Mouse (Mus musculus) hindbrain, embryonic 15.5 days (tissue): ENCODE results near the gene Stx12. TPM values are rescaled to one million over a fixed set of nuclear protein-coding genes. Genes with fewer than 3 reads are reported as not detected.

Source experiments
- ATAC-seq: fragments of 200-750 bp; cut with Nextera tagmentation; 2 replicates; pipeline ENCODE4 v1.8.0; 2017; ENCODE audit warnings: low read depth, moderate number of reproducible peaks, moderate TSS enrichment; ENCODE audit not compliant: low FRiP score
- H3K27ac ChIP-seq: fragments of 300-500 bp; sonication (generic); replicated peaks from 2 replicates; pipeline ENCODE4 v1.5.1; 2015; ENCODE audit warnings: mild to moderate bottlenecking, inconsistent platforms
- H3K27me3 ChIP-seq: fragments of 300-500 bp; sonication (generic); 2 replicates; pipeline ENCODE4 v1.6.1; 2015; ENCODE audit warnings: control low read depth, inconsistent platforms
- H3K36me3 ChIP-seq: fragments of 300-500 bp; sonication (generic); 2 replicates; pipeline ENCODE4 v1.6.1; 2015; ENCODE audit warnings: control low read depth, inconsistent platforms
- H3K4me1 ChIP-seq: fragments of 300-500 bp; sonication (generic); replicated peaks from 2 replicates; pipeline ENCODE4 v1.6.1; 2015; ENCODE audit warnings: control low read depth, inconsistent platforms
- H3K4me2 ChIP-seq: fragments of 300-500 bp; sonication (generic); 2 replicates; pipeline ENCODE4 v1.6.1; 2015; ENCODE audit warnings: moderate library complexity, mild to moderate bottlenecking, inconsistent platforms
- H3K4me3 ChIP-seq: fragments of 300-500 bp; sonication (generic); 2 replicates; pipeline ENCODE4 v1.5.1; 2015; ENCODE audit warnings: mild to moderate bottlenecking, inconsistent platforms
- H3K9ac ChIP-seq: fragments of 300-500 bp; sonication (generic); 2 replicates; pipeline ENCODE4 v1.6.1; 2015; ENCODE audit warnings: inconsistent platforms
- H3K9me3 ChIP-seq: fragments of 300-500 bp; sonication (generic); 2 replicates; pipeline ENCODE4 v1.6.1; 2016; ENCODE audit warnings: control low read depth, inconsistent platforms
- WGBS: fragments of 180-500 bp; shearing (Covaris S2); methylation state at CpG from one replicate; pipeline ENCODE4 v1.1.7; 2015; 5-methylcytosine and 5-hydroxymethylcytosine counted together
- polyA plus RNA-seq: library from polyadenylated mRNA; unstranded; fragments of >200 nt; fragmentation: Nextera tagmentation; extraction: Ambion mirVana; gene quantifications from 2 replicates; pipeline ENCODE4 v1.2.1, GENCODE M21; 2015

Stx12 gene
- polyA plus RNA-seq, 1 experiment from 2014 or later = 145 TPM

- Histone ChIP-seq H3K9ac (no peak overlapping the region), H3K27ac (no peak overlapping the region), H3K9me3 (no peaks in the 10 kb centered on the region), H3K36me3 (no peaks in the 10 kb centered on the region), H3K4me1 (no peaks in the 10 kb centered on the region), H3K27me3 (no peaks in the 10 kb centered on the region), H3K4me2 (no peak overlapping the region), H3K4me3 (no peak overlapping the region)
- ATAC-seq = no peak
- 86% methylated on average over 5 of the region's 5 CpGs for WGBS
These were observed 79.2 kb downstream of the Stx12 start for GRCm38 (mm10) chr4:132805146-132805545.

DNA sequence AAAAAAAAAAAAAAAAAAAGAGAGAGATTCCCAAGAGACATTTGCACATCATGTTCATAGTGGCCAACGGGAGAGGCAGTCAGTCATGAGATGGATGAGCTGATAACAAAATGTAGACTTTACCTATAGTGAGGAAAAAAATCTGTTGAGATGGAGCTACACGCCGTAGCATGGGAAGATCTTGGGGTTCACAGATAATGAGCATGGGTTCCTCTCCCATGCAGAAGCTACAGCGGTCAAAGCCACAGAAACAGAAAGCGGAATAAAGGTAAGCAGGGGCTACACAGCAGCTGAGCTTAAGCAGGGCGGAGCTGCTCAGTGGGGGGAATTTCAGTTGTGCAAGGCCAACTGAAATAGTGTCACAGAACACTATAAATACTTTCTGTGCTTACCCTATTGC lies 80.0 kb downstream of the Stx12 start:
- Histone ChIP-seq H3K4me2 (no peak overlapping the region), H3K9me3 (no peaks in the 10 kb centered on the region), H3K36me3 (no peaks in the 10 kb centered on the region), H3K27me3 (no peaks in the 10 kb centered on the region), H3K4me1 (no peaks in the 10 kb centered on the region), H3K27ac (no peak overlapping the region), H3K9ac (no peak overlapping the region), H3K4me3 (no peak overlapping the region)
- WGBS = 98% methylated on average over 6 of the region's 6 CpGs
- no peak for ATAC-seq

- Histone ChIP-seq H3K4me2 (no peak overlapping the region), H3K4me1 (no peaks in the 10 kb centered on the region), H3K9me3 (no peaks in the 10 kb centered on the region), H3K27ac (no peak overlapping the region), H3K36me3 (no peaks in the 10 kb centered on the region), H3K4me3 (no peak overlapping the region), H3K9ac (no peak overlapping the region), H3K27me3 (no peaks in the 10 kb centered on the region)
- ATAC-seq = no peak
- WGBS = 96% methylated on average over 7 of the region's 7 CpGs
These were observed 80.4 kb downstream of the Stx12 start for GRCm38 (mm10) chr4:132803876-132804275.

Other genes starting within 250 kb of the Stx12 start
- 11.7 and 13.4 TPM in 2 replicates for gene Eya3, start 245.5 kb downstream of the Stx12 start, polyA plus RNA-seq
- gene Xkr8, start 152.0 kb downstream of the Stx12 start, polyA plus RNA-seq = 4.9 and 5.4 TPM in 2 replicates
- gene Smpdl3b, start 127.3 kb downstream of the Stx12 start, polyA plus RNA-seq = 0.54 and 0.71 TPM in 2 replicates
- 41.5 and 43.6 TPM in 2 replicates for gene Rpa2, start 116.2 kb downstream of the Stx12 start, polyA plus RNA-seq
- gene Themis2, start 88.1 kb downstream of the Stx12 start, polyA plus RNA-seq = 0.41 and 1.1 TPM in 2 replicates
- gene Ppp1r8, start 41.3 kb downstream of the Stx12 start, polyA plus RNA-seq = 49.6 and 53.0 TPM in 2 replicates
- 35.7 and 38.3 TPM in 2 replicates for gene Fam76a, start 38.0 kb upstream of the Stx12 start, polyA plus RNA-seq
- gene Fgr, start 89.6 kb upstream of the Stx12 start, polyA plus RNA-seq = 0.04 and 0.21 TPM in 2 replicates
- 11.8 and 13.9 TPM in 2 replicates for gene Ahdc1, start 126.8 kb upstream of the Stx12 start, polyA plus RNA-seq
- 30.3 and 31.1 TPM in 2 replicates for gene Wasf2, start 246.0 kb upstream of the Stx12 start, polyA plus RNA-seq